Mouse (Mus musculus): ENCODE results near the gene Depdc7. TPM values are rescaled to one million over a fixed set of nuclear protein-coding genes. Genes with fewer than 3 reads are reported as not detected.

Depdc7 gene
- polyA plus RNA-seq (2012; rRNA removed): 5.4 and 7.2 TPM in 2 replicates

DNA sequence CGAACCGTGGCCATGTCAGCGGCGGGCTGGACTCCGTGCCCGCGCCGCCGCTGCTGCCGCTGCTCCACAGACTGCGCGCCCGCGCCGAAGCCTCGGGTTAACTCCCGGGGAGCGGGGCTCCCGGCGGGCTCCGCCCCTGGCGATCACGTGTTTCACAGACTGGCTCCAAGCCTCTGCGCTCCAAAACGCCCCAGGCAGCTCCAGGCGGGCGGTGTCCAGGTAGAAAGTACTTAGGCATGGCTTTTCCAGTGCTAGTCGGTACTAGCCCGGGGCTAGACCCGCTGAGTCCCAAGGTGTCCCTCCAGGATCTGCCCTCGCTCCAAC is at the start of gene Depdc7:
Gene Depdc7, minus strand, starts transcription at position 138 of the 324 bp plus-strand sequence.

DNA sequence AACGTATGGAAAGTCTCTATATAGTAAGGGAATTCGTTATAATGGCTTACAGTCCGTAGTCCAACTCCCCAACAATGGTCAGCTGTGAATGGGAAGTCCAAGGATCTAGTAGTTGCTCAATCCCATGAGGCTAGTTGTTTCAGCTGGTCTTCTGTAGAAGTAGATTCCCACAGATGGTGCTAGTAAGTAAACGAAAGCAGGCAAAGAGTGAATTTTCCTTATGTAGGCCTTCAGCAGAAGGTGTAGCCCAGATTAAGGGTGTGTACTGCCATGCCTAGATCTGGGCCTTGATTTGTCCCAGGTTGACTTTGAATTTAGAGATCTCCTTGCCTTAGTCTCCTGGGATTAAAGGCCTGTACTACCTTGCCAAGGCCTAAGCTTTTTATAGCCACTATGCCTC is 26.4 kb downstream of the Depdc7 start, which contains the start of gene Pin1rt1:
Gene Pin1rt1, minus strand, starts transcription at position 101 of the 400 bp plus-strand sequence.

GRCm38 (mm10) chr2:104711585-104712485 is 30.8 kb downstream of the Depdc7 start, which contains the start of gene Tcp11l1:
Tcp11l1 (minus strand) TSS chr2:104712169.

Other genes starting within 250 kb of the Depdc7 start
- gene Hipk3, start 248.4 kb downstream of the Depdc7 start, polyA plus RNA-seq (2012; rRNA removed): 38.9 and 47.5 TPM in 2 replicates
- gene Cstf3, start 152.4 kb downstream of the Depdc7 start, polyA plus RNA-seq (2012; rRNA removed): 3.4 and 4.2 TPM in 2 replicates
- gene Tcp11l1, start 30.7 kb downstream of the Depdc7 start, polyA plus RNA-seq (2012; rRNA removed): 14.7 and 14.9 TPM in 2 replicates
- gene Pin1rt1, start 26.5 kb downstream of the Depdc7 start, polyA plus RNA-seq (2012; rRNA removed): 1.0 and 1.3 TPM in 2 replicates
- 4.2 and 5.6 TPM in 2 replicates for gene Qser1, start 73.9 kb upstream of the Depdc7 start, polyA plus RNA-seq (2012; rRNA removed)
- 0.61 and 0.84 TPM in 2 replicates for gene Prrg4, start 107.0 kb upstream of the Depdc7 start, polyA plus RNA-seq (2012; rRNA removed)
- 0.78 TPM in 1 of 2 replicates, not detected in the other for gene Ccdc73, start 124.9 kb upstream of the Depdc7 start, polyA plus RNA-seq (2012; rRNA removed)